ENCODE assay signal across 7 mouse cellular contexts in genomic region chr8:107519860-107520259, GRCm38 (mm10).
DNase-seq lines count a peak whose midpoint lies in the region; ATAC-seq and TF ChIP-seq lines count a peak whose summit lies in the region.

No protein-coding gene starts in this region.

- H3K27me3 ChIP-seq in kidney, adult 2 months (replicated peaks; ENCODE audit: control insufficient read depth, insufficient read depth, low read length), result no peaks in the 10 kb centered on the region
- H3K27me3 ChIP-seq in midbrain, postnatal 0 days (ENCODE audit: insufficient read depth, low read length), result no peaks in the 10 kb centered on the region

- no peaks in the 10 kb centered on the region for H3K9me3 ChIP-seq in midbrain, postnatal 0 days (ENCODE audit: low read length)

- H3K9ac ChIP-seq in midbrain, postnatal 0 days (replicated peaks; ENCODE audit: low read length, poor library complexity, severe bottlenecking), result no peak overlapping the region

- H3K4me2 ChIP-seq in midbrain, postnatal 0 days (ENCODE audit: low read depth, low read length, poor library complexity, severe bottlenecking), result no peak overlapping the region

- no peaks in the 10 kb centered on the region; the same call in 1 of the 2 replicates for H3K36me3 ChIP-seq in kidney, adult 2 months (ENCODE audit: control insufficient read depth, insufficient read depth, low read length)
- peaks cover 12% of the 10 kb centered on the region for H3K36me3 ChIP-seq in midbrain, postnatal 0 days (ENCODE audit: insufficient read depth, low read length)

- WGBS in kidney, adult 2 months, result 11% methylated on average over 4 of the region's 4 CpGs
- 47% methylated on average over 4 of the region's 4 CpGs for WGBS in midbrain, postnatal 0 days

- TF ChIP-seq POLR2A in kidney, adult 2 months (IDR thresholded peaks at IDR 0.05; ENCODE audit: low read depth, low read length), result no peak

- H3K4me1 ChIP-seq in kidney, adult 2 months (ENCODE audit: control insufficient read depth, insufficient read depth, low read length), result no peaks in the 10 kb centered on the region
- H3K4me1 ChIP-seq in midbrain, postnatal 0 days (ENCODE audit: insufficient read depth, low read length), result no peaks in the 10 kb centered on the region

- DNase-seq in MN1 (ENCODE audit: low spot score), result peak; percentile 82
- DNase-seq in brain, adult 2 months (ENCODE audit: low read depth, low spot score), result peak; percentile 44
- DNase-seq in heart, adult 18-20 months, result peak; percentile 57 to 70
- DNase-seq in kidney, adult 2 months, result peak; percentile 50
- peak; percentile 67 for DNase-seq in midbrain, postnatal 0 days (ENCODE audit: low spot score)
- no peak for DNase-seq in adrenal gland, adult 18-20 months (ENCODE audit: low spot score in 2 of 2)
- no peak for DNase-seq in right cerebral cortex, postnatal 25 days

- H3K4me3 ChIP-seq in kidney, adult 2 months (ENCODE audit: insufficient read depth, low read depth, low read length), result no peak overlapping the region
- no peak overlapping the region for H3K4me3 ChIP-seq in midbrain, postnatal 0 days (ENCODE audit: low read depth, low read length)

- no peak for ATAC-seq in midbrain, postnatal 0 days (ENCODE audit: low FRiP score)

- TF ChIP-seq CTCF in kidney, adult 2 months (conservative IDR thresholded peaks at IDR 0.05; ENCODE audit: insufficient read depth, insufficient read length, low read depth, low read length), result no peak
- TF ChIP-seq CTCF in midbrain, postnatal 0 days (IDR thresholded peaks at IDR 0.05), result no peak

- no peak overlapping the region for H3K27ac ChIP-seq in kidney, adult 2 months (ENCODE audit: insufficient read depth, low read depth, low read length)
- H3K27ac ChIP-seq in midbrain, postnatal 0 days (ENCODE audit: low read depth, low read length), result no peak overlapping the region

Comparison
In these comparisons a context has a peak if more than half of its experiments do, and no peak if none do; other contexts are left out.
1. DNase-seq: peak in MN1 (single experiment), brain, adult 2 months (single experiment), heart, adult 18-20 months (2 of 2), kidney, adult 2 months (single experiment) and midbrain, postnatal 0 days (single experiment); none in adrenal gland, adult 18-20 months (0 of 2) and right cerebral cortex, postnatal 25 days (single experiment).